Mouse (Mus musculus) forebrain, embryonic 11.5 days (tissue): ENCODE results near the gene Msh5. TPM values are rescaled to one million over a fixed set of nuclear protein-coding genes. Genes with fewer than 3 reads are reported as not detected.
"Not testable (repeated sequence)": the region's sequence is repeated elsewhere in the genome, so short reads cannot be mapped to it uniquely, and the experiment has no call there.

Experiments
- ATAC-seq: fragments of 200-750 bp; cut with Nextera tagmentation; replicated peaks from 2 replicates; pipeline ENCODE4 v1.8.0; 2017; ENCODE audit warnings: moderate TSS enrichment; ENCODE audit not compliant: low FRiP score
- DNase-seq: peaks from one replicate; pipeline ENCODE4 v3.0.0-alpha.2; 2017; ENCODE audit warnings: low spot score
- H3K27ac ChIP-seq: fragments of 300-500 bp; sonication (generic); 2 replicates; pipeline ENCODE4 v1.5.1; 2014; ENCODE audit warnings: low read depth, low read length
- H3K27me3 ChIP-seq: fragments of 300-500 bp; sonication (generic); 2 replicates; pipeline ENCODE4 v1.6.1; 2014; ENCODE audit warnings: mild to moderate bottlenecking, low read length, mixed read lengths; ENCODE audit not compliant: control insufficient read depth, insufficient read depth
- H3K36me3 ChIP-seq: fragments of 300-500 bp; sonication (generic); 2 replicates; pipeline ENCODE4 v1.6.1; 2014; ENCODE audit warnings: mild to moderate bottlenecking, low read length, moderate library complexity, mixed read lengths; ENCODE audit not compliant: control insufficient read depth, insufficient read depth
- H3K4me1 ChIP-seq: fragments of 300-500 bp; sonication (generic); replicated peaks from 2 replicates; pipeline ENCODE4 v1.6.1; 2014; ENCODE audit warnings: low read length, mixed read lengths; ENCODE audit not compliant: control insufficient read depth, insufficient read depth
- H3K4me2 ChIP-seq: fragments of 300-500 bp; sonication (generic); 2 replicates; pipeline ENCODE4 v1.6.1; 2014; ENCODE audit warnings: low read depth, mild to moderate bottlenecking, low read length, moderate library complexity, mixed read lengths; ENCODE audit not compliant: severe bottlenecking
- H3K4me3 ChIP-seq: fragments of 300-500 bp; sonication (generic); 2 replicates; pipeline ENCODE4 v1.5.1; 2014; ENCODE audit warnings: low read depth, low read length
- H3K9ac ChIP-seq: fragments of 300-500 bp; sonication (generic); 2 replicates; pipeline ENCODE4 v1.6.1; 2014; ENCODE audit warnings: low read length
- H3K9me3 ChIP-seq: fragments of 300-500 bp; sonication (generic); 2 replicates; pipeline ENCODE4 v1.6.1; 2016; ENCODE audit warnings: low read length, mixed read lengths; ENCODE audit not compliant: control insufficient read depth
- WGBS: fragments of 180-500 bp; shearing (Covaris S2); extraction: QIAGEN DNeasy Blood & Tissue Kit; methylation state at CpG from one replicate; pipeline ENCODE4 v1.1.7; 2014; 5-methylcytosine and 5-hydroxymethylcytosine counted together
- polyA plus RNA-seq: library from polyadenylated mRNA; unstranded; fragments of >200 nt; fragmentation: Nextera tagmentation; extraction: Ambion mirVana; gene quantifications from 2 replicates; pipeline ENCODE4 v1.2.1, GENCODE M21; 2014

Gene Msh5
- polyA plus RNA-seq, 1 experiment from 2014 or later = 7.9 TPM

DNA sequence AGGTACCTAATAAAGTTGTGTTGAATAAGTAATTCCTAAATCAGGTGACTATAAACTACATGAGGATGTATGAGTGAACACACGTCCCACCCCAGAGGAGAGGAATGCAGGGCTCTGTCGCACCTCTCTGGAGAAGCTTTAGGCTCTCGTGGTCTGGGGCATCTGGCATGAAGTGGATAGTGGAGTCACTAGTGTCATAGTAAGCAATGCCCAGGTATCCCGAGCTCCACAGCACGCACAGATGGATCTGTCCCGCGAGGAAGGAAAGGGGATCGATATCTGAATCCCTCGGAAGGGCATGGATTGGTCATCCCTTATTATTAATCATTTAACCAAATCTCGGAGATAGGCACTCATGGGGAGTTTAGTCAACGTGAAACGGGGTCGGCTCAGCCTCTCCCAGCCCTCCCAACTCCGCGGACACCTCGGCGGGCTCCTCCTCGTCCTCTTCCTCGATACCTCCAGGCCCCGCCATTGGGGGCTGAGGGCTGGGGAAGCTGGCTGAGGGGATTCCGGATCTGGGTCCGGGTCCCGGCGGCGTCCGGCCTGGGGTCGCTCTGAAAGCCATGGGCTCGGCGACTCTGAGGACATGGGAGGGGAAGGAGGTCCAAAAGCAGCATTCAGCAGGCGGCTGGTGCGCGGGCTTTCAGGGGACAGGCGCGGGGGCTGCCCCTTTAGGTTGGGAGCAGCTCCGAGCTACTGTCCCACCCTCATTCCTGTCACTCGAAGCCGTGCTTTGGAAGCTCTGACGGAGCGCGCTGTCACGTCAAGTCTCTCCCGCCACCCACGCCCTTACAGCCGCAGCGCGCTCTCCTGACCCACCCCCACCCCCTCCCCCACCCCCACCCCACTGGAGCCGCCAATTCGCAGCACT lies 501 bp downstream of the Msh5 start:
- peak overlapping the region; percentile 89 for H3K4me2 ChIP-seq
- H3K9me3 ChIP-seq = no peaks in the 10 kb centered on the region
- H3K36me3 ChIP-seq = no peaks in the 10 kb centered on the region
- H3K9ac ChIP-seq = peak overlapping the region; percentile 93
- DNase-seq = no peak
- 6% methylated on average over 48 of the region's 48 CpGs for WGBS
- H3K4me3 ChIP-seq = peak overlapping the region; percentile 39
- no peaks in the 10 kb centered on the region for H3K27me3 ChIP-seq
- peak; percentile 76 for ATAC-seq
- H3K27ac ChIP-seq = peak overlapping the region; percentile 62
- peaks cover 21% of the 10 kb centered on the region for H3K4me1 ChIP-seq

DNA sequence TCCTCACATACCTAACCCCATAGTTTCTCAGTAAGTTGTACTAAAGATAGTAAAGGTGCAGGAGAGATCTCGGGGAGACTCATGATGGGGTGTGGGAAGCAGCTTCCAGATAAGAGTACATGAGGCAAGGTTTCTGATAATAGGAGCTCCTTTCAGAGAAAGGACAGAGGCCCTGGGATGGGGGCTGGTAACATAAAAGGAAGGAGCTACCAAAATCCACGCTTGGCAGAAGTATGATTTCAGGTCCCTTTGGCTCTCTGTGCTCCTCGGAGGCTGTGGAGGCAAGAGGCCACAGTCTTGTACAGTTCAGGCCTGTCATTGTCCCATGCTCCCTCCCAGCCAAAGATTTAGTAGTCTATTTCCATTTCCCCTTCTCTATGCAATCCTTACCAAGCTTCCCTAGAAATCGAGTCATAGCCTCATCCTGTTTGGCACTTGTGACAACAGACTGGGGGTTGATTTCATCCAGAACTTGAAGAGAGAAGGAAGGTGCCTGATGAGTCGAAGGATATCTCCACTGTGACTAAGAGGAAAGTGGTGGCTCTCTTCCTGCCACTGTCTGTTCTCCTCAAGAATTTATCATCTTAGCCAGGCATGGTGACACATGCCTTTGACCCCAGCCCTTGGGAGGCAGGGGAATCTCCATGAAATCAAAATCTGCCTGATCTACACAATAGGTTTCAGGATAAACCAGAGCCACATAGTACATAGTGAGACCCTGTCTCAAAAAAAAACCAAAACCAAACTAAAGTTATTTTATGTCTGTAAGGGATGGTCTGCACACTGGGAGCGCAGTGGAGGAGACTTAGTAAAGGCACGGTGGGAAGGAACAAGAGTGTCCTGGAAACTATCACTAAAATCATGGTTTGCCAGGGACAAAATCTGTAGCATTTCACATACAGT lies 1.4 kb downstream of the Msh5 start:
- DNase-seq (no peak), ATAC-seq (no peak)
- WGBS = 93% methylated on average over 7 of the region's 7 CpGs
- Histone ChIP-seq H3K4me3 (peak overlapping the region; percentile 39; the same call in 1 of the 2 replicates), H3K36me3 (no peaks in the 10 kb centered on the region), H3K4me1 (peaks cover 19% of the 10 kb centered on the region), H3K27ac (no peak overlapping the region), H3K4me2 (peak overlapping the region; percentile 89), H3K27me3 (no peaks in the 10 kb centered on the region), H3K9me3 (no peaks in the 10 kb centered on the region), H3K9ac (peak overlapping the region; percentile 93)

DNA sequence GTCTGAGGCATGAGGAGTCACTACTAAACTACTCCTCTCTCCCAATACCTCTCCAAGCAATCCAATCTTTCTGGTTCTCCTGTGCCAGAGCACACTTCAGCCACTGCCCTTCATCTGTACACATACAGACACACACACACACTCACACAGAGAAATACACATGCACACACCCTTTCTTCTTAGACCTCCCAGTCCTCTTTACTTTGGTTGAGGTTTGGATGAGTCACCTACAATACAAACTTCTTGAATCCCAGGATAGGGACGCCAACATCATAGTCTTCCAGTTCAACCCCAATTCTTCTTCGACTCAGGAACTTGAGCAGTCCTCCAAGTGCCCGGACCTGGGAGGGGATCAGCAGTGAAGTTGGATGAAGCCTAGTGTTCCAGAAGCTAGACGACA lies 2.8 kb downstream of the Msh5 start:
- no peak overlapping the region for H3K27ac ChIP-seq
- WGBS = 85% methylated on average over 4 of the region's 4 CpGs
- H3K27me3 ChIP-seq = no peaks in the 10 kb centered on the region
- H3K4me2 ChIP-seq = no peak overlapping the region
- no peak for DNase-seq
- ATAC-seq = no peak
- H3K4me1 ChIP-seq = peaks cover 11% of the 10 kb centered on the region
- no peaks in the 10 kb centered on the region for H3K36me3 ChIP-seq
- H3K9ac ChIP-seq = no peak overlapping the region
- no peak overlapping the region for H3K4me3 ChIP-seq
- no peaks in the 10 kb centered on the region for H3K9me3 ChIP-seq

DNA sequence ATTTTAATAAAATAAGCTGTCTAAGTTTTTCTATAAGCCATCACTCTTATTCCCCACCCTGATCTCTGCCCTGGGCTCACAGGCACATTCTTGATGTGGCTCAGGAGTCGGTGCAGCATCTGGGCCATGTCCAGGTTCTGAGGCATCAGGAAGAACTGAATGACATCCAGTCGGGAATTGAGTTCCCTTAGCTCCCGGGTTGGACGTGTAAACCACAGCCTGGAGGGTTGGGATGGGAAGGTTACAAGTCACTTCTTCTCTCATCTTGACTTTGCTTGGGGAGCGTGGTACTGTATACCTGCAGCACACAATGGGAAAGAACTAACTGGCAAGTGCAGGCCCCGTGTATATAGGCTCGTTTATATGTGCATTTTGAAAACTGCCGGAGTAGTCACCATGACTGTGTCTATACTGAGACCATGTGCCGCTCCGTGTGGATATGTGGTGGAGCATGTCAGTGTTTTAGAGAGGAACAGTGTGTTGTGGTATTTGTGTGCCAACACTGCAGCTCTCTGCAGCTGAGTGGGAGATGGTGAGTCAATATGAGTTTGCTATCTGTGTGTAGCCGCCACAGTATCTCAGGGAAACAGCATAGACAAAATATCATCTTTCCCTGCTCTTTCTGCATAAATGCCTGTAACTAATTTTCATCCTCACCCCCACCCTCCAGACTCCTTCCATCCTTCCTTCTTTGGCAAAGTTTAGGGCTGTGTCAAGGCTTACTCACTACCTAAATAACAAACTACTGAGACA lies 7.2 kb downstream of the Msh5 start:
- no peak for DNase-seq
- no peak for ATAC-seq
- no peaks in the 10 kb centered on the region for H3K27me3 ChIP-seq
- no peak overlapping the region for H3K9ac ChIP-seq
- H3K4me1 ChIP-seq = no peaks in the 10 kb centered on the region
- H3K27ac ChIP-seq = no peak overlapping the region
- H3K9me3 ChIP-seq = no peaks in the 10 kb centered on the region
- no peaks in the 10 kb centered on the region for H3K36me3 ChIP-seq
- no peak overlapping the region for H3K4me2 ChIP-seq
- no peak overlapping the region for H3K4me3 ChIP-seq
- WGBS = 87% methylated on average over 11 of the region's 11 CpGs

DNA sequence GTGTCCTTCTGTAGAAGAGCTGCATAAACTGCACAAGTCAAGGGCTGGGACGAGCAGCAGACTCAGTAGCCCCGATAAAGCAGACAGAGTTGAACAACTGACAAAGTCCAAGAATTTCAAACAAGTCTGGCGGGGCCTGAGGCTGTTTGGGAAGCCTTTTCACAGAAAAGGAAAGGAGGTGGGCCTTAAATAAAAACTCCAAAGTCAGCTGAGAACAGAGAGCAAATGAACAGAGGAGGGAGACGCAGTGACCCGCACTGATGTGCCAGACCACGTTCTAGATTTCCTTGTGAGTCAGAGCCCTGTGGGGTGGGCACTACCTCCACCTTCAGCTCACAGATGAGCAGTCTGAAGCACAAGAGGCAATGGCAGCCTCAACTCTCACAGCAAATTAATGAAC lies 11.6 kb downstream of the Msh5 start:
- Histone ChIP-seq H3K27me3 (no peaks in the 10 kb centered on the region), H3K36me3 (no peaks in the 10 kb centered on the region), H3K4me2 (no peak overlapping the region), H3K4me1 (peaks cover 2% of the 10 kb centered on the region; the same call in 1 of the 2 replicates), H3K27ac (no peak overlapping the region), H3K9ac (no peak overlapping the region), H3K4me3 (no peak overlapping the region), H3K9me3 (no peaks in the 10 kb centered on the region)
- DNase-seq (no peak), ATAC-seq (no peak)
- WGBS = 84% methylated on average over 6 of the region's 6 CpGs

DNA sequence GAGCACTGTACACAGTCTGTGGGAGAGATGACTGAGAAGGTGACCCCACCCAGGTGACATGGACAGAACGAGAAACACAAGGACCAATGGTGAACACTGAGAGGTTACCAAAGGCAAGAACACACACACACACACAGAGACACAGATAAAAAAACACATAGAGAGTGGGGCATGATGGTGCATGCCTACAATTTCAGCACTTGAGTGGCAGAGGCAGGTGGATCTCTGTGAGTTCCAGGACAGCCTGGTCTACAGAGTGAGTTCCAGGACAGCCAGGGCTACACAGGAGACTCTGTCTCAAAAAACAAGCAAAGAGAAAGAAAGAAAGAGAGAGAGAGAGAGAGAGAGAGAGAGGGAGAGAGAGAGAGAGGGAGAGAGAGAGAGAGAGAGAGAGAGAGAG lies 12.8 kb downstream of the Msh5 start:
- H3K36me3 ChIP-seq, H3K9ac ChIP-seq, H3K27me3 ChIP-seq, H3K4me1 ChIP-seq, H3K9me3 ChIP-seq, DNase-seq, ATAC-seq, H3K4me3 ChIP-seq, H3K4me2 ChIP-seq, H3K27ac ChIP-seq: not testable (repeated sequence)
- 81% methylated on average over 1 of the region's 1 CpGs for WGBS

DNA sequence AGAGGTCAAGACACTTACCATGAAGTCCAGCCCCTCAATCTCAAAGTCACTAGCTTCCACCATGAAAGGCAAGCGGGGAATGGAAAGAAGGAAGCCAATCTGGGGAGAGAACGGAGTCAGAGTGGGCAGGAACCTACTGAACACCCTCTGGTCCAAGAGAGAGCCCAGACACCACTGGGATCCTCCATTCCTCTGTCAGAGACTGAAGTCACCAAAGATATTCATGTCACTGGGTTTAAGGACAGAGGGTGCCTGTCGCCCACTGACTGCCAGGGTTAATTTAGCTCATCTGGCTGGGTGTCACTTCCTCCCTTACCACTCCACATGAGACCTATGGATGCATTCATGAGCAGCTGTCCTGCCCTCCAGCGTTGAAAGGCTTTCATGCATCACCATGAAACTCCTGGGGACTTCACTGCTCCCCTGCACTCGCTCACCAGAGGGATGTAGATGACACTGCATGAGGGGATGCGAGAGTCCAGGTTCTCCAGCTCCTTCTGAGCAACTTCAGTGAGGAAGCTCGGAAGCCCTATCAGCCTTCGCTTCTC lies 14.1 kb downstream of the Msh5 start:
- Histone ChIP-seq H3K27me3 (no peaks in the 10 kb centered on the region), H3K4me3 (no peak overlapping the region), H3K36me3 (no peaks in the 10 kb centered on the region), H3K9ac (no peak overlapping the region), H3K4me1 (peaks cover 11% of the 10 kb centered on the region), H3K27ac (no peak overlapping the region), H3K9me3 (no peaks in the 10 kb centered on the region), H3K4me2 (no peak overlapping the region)
- no peak for ATAC-seq
- no peak for DNase-seq
- 79% methylated on average over 8 of the region's 8 CpGs for WGBS

DNA sequence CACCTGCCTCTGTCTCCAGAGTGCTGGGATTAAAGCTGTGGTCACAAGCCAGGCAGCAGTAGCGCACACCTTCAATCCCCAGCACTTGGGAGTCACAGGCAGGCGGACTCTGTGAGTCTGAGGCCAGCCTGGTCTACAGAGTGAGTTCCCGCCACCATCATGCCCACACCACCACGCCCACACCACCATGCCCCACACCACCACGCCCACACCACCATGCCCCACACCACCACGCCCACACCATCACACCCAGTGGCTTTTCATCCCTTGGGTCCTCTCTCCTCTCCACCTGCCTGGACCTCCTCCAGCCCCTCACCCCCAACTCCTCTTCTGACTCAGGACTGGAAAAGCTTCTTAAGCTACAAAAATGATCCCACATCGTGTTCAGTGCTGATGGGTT lies 14.7 kb downstream of the Msh5 start:
- Histone ChIP-seq H3K36me3 (no peaks in the 10 kb centered on the region), H3K27ac (no peak overlapping the region), H3K4me1 (peaks cover 13% of the 10 kb centered on the region), H3K4me3 (no peak overlapping the region), H3K9ac (no peak overlapping the region), H3K27me3 (no peaks in the 10 kb centered on the region), H3K9me3 (no peaks in the 10 kb centered on the region), H3K4me2 (no peak overlapping the region)
- 84% methylated on average over 7 of the region's 7 CpGs for WGBS
- DNase-seq (no peak), ATAC-seq (no peak)
